Mouse (Mus musculus) adrenal gland, adult 8-10 months (tissue): Measurements from ENCODE around the gene Tmem91. TPM values are rescaled to one million over a fixed set of nuclear protein-coding genes. Genes with fewer than 3 reads are reported as not detected.

Source experiments
- DNase-seq: peaks from one replicate; pipeline ENCODE4 v3.0.0; 2022
- total RNA-seq, 4 experiments: library from RNA; stranded (reverse); gene quantifications; 2 replicates each; pipeline ENCODE4 v1.2.4; 2022

Gene Tmem91
- total RNA-seq, 4 experiments from 2014 or later = 0.77 TPM; not detected in 3

DNA sequence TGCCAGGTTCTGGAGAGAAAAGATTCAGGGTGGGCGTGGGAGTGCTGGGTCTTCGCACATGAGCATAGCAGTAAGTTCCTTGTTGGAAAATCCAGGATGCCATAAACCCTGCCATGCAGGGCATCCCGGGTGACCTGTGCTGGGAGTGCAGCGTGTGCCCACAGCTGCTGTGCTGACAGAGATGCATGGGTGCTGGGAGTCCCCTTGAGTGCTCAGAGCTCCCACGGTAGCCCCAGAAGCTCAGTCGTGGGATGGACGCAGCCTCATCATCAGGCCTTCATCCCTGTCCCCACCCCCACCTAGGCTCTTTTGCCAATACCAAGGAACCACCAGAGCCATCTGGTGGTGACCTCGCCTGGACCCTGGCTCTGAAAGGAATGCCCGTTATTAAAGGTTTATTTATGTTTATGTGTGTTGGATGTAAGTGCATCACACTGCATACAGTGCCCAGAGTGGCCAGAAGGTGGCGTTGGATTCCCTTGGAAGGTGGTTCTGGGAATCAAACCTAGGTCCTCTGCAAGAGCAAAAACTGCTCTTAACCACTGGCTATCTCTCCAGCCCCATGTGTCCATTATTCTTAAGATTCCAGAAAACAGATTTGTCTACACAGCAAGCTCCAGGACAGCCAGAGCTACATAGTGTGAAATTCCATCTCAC is 49.2 kb downstream of the Tmem91 start:
- DNase-seq = no peak

- DNase-seq = no peak
Observed at GRCm38 (mm10) chr7:25624851-25625250, 50.1 kb downstream of the Tmem91 start.

- DNase-seq = no peak
Observed at GRCm38 (mm10) chr7:25623857-25624370, 51.1 kb downstream of the Tmem91 start.

GRCm38 (mm10) chr7:25620751-25621150 is 54.2 kb downstream of the Tmem91 start:
- DNase-seq = no peak

DNA sequence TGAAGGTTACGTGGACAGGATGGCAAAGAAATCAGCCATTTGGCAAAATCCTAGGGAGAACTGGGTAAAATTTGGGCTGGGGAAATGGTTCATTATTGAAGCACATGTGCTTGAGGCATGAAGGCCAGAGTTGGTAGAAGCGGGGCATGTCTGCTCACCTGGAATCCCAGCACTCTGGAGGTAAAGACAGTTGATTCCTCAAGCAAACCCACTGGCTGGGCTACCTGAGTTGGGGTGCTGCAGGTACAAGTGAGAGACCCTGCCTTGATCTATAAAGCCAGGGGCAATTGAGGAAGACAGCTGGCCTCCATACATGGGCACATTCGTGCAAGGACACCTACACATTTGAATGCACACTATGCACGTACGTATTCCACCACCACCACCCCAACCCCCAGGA is 54.9 kb downstream of the Tmem91 start:
- no peak for DNase-seq

DNA sequence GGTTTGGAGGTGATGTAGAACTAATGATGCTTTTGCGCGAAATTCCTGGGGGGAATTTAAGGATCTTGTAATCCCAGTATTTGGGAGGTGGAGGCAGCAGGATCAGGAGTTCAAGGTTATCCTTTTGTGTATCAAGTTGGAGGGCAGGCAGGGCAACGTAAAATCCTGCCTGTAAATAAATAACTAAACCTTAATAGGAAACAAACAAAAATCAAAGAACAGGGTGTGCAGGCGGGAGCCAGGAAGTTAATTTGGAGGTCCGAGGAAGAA is 55.3 kb downstream of the Tmem91 start:
- no peak for DNase-seq

Other genes with a start within 250 kb of the Tmem91 start
- 10 to 100 TPM in 3 of 4 experiments, 1 to 10 TPM in 1; 8.5 to 24.4 (median 17.2) TPM for gene Ceacam1, start 197.6 kb downstream of the Tmem91 start, total RNA-seq
- gene Ceacam2, start 135.3 kb downstream of the Tmem91 start, total RNA-seq = 1 to 10 TPM in 2 of 4 experiments, under 1 TPM in 2; 0.83 to 2.1 (median 1.4) TPM
- not detected for gene Erich4, start 59.3 kb downstream of the Tmem91 start, total RNA-seq
- gene Dmac2, start 55.8 kb downstream of the Tmem91 start, total RNA-seq = 10 to 100 TPM; 27.8 to 36.7 (median 32.8) TPM
- gene B3gnt8, start 48.5 kb downstream of the Tmem91 start, total RNA-seq = 1 to 10 TPM; 3.8 to 7.0 (median 4.5) TPM
- gene Bckdha, start 16.2 kb downstream of the Tmem91 start, total RNA-seq = 100 to 1,000 TPM; 139 to 212 (median 169) TPM
- gene Exosc5, start 16.0 kb downstream of the Tmem91 start, total RNA-seq = 10 to 100 TPM; 42.0 to 62.6 (median 51.4) TPM
- gene B9d2, start 5.6 kb upstream of the Tmem91 start, total RNA-seq = 10 to 100 TPM; 17.7 to 27.0 (median 21.4) TPM
- 10 to 100 TPM; 23.8 to 41.1 (median 32.4) TPM for gene Tgfb1, start 11.8 kb upstream of the Tmem91 start, total RNA-seq
- gene Ccdc97, start 43.9 kb upstream of the Tmem91 start, total RNA-seq = 10 to 100 TPM; 51.3 to 63.7 (median 56.9) TPM
- gene Hnrnpul1, start 79.6 kb upstream of the Tmem91 start, total RNA-seq = 100 to 1,000 TPM in 3 of 4 experiments, 10 to 100 TPM in 1; 97.0 to 132 (median 119) TPM
- 10 to 100 TPM; 51.4 to 73.8 (median 64.5) TPM for gene Axl, start 113.5 kb upstream of the Tmem91 start, total RNA-seq
- gene Cyp2s1, start 141.7 kb upstream of the Tmem91 start, total RNA-seq = 1 to 10 TPM; 2.3 to 4.2 (median 3.2) TPM
- gene Cyp2b10, start 222.5 kb upstream of the Tmem91 start, total RNA-seq = 10 to 100 TPM in 1 of 4 experiments, 1 to 10 TPM in 3; 1.5 to 17.1 (median 2.3) TPM